Mouse (Mus musculus) E14TG2a.4 (cell line): ENCODE measurements around the gene Taar7a.
A peak's percentile ranks its signal among the peaks of the same experiment; 100 is the strongest.

ENCODE experiments used
- H3K27me3 ChIP-seq: 2 replicates; pipeline ENCODE4 v1.6.1; 2014; ENCODE audit warnings: low read length, control low read depth; ENCODE audit not compliant: insufficient read depth
- H3K36me3 ChIP-seq: 2 replicates; pipeline ENCODE4 v1.6.1; 2014; ENCODE audit warnings: low read length, control low read depth; ENCODE audit not compliant: insufficient read depth
- H3K4me1 ChIP-seq: replicated peaks from 2 replicates; pipeline ENCODE4 v1.6.1; 2014; ENCODE audit warnings: low read depth, low read length, control low read depth
- H3K4me3 ChIP-seq: replicated peaks from 2 replicates; pipeline ENCODE4 v1.5.1; 2014; ENCODE audit warnings: mild to moderate bottlenecking, low read length
- H3K9me3 ChIP-seq: 2 replicates; pipeline ENCODE4 v1.6.1; 2014; ENCODE audit warnings: low read length, control low read depth
- CTCF ChIP-seq: conservative IDR thresholded peaks from 2 replicates; pipeline ENCODE4 v1.5.1; 2014; ENCODE audit warnings: low read length
- NANOG ChIP-seq: IDR thresholded peaks from 2 replicates; pipeline ENCODE4 v1.6.1; 2014; ENCODE audit warnings: borderline replicate concordance, low read length, mixed read lengths
- POU5F1 ChIP-seq: IDR thresholded peaks from 2 replicates; pipeline ENCODE4 v1.6.1; 2014; ENCODE audit warnings: low read length, borderline replicate concordance

Gene Taar7a

DNA sequence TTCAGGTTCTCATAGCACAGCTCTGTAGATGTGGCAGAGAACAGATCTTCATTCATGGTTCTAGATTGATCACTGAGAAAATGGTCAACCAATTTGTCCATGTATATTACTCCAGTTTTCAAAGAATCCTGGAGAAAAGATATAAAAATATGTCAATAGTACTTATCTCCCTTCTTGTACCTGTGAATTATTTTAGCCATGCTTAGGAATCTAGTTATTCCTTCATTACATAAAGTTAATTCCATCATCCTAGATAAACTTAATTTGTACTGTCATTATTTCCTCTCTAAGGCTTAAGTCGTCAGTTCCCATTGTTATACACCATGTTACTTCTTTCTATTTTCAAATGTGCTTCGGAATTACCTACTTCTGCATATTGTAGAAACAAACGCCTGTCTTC, at the start of gene Taar7a:
Taar7a (minus strand) TSS at position 101 of the 400 bp plus-strand sequence.
- Histone ChIP-seq H3K27me3 (no peaks in the 10 kb centered on the region), H3K4me3 (no peak within 1 kb of the TSS), H3K9me3 (no peaks in the 10 kb centered on the region), H3K4me1 (no peaks in the 10 kb centered on the region), H3K36me3 (no peaks in the 10 kb centered on the region)
- TF ChIP-seq POU5F1 (no peak), CTCF (no peak), NANOG (no peak)

DNA sequence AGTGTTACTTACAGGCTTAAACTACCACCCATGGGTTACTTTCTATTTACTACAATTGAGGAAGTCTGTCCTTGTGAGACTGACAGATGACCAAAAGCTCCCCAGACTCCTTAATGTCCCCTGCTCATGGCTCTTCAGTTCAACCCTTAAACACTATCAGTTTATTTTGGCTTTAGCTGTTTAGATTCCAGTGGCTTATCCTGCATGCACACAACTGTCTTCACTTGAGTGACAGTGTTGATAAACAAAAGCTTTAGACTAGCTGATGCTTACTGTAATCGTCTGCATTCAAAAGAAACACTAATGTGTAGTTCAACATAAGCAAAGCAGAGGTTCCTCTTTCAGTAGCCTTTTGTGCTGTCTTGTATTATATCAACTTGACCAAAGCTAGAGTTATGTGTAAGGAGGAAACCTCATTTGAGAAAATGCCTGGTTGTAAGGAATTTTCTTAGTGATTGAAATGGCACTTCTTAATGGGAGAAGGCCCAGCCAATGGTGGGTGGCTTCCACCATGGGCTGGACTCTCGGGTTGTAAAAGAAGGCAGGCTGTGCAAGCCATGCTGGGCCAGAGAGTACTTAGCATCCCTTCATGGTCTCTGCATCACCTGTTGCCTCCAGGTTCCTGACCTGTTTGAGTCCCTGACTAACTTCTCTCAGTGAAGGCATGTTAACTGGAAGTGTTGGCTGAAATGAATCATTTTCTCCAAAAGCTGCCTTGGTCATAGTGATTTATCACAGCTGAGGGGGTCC, 47.0 kb upstream of the Taar7a start:
- H3K9me3 ChIP-seq, result no peaks in the 10 kb centered on the region
- H3K27me3 ChIP-seq, result no peaks in the 10 kb centered on the region
- no peak overlapping the region for H3K4me3 ChIP-seq
- no peaks in the 10 kb centered on the region for H3K36me3 ChIP-seq
- no peaks in the 10 kb centered on the region; the same call in 1 of the 2 replicates for H3K4me1 ChIP-seq
- TF ChIP-seq CTCF, result no peak
- TF ChIP-seq POU5F1, result no peak
- no peak for TF ChIP-seq NANOG

DNA sequence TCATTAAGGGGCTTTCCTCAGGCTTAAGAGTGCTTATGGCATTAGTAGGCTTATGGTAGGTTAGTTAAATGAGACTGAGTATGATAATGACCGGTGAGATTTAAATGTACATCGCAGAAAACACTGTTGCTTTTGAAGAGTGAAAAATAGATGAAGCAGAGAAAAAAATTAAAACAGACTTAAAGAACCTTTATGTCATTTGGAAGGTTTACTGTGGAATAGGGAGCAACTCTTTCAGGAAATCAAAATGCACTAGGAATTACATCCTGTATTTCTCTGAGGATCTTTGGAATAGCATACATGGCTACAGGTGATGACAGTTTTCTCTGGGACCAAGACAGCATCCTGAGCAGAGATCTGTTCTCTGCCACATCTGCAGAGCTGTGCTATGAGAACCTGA, 44.0 kb upstream of the Taar7a start, which contains the start of gene Taar7e:
Taar7e (plus strand) TSS at position 301 of the 400 bp plus-strand sequence.
- Histone ChIP-seq H3K4me1 (no peaks in the 10 kb centered on the region), H3K27me3 (no peaks in the 10 kb centered on the region), H3K36me3 (no peaks in the 10 kb centered on the region), H3K4me3 (no peak within 1 kb of the TSS), H3K9me3 (no peaks in the 10 kb centered on the region)
- TF ChIP-seq NANOG (no peak), POU5F1 (no peak), CTCF (no peak)

DNA sequence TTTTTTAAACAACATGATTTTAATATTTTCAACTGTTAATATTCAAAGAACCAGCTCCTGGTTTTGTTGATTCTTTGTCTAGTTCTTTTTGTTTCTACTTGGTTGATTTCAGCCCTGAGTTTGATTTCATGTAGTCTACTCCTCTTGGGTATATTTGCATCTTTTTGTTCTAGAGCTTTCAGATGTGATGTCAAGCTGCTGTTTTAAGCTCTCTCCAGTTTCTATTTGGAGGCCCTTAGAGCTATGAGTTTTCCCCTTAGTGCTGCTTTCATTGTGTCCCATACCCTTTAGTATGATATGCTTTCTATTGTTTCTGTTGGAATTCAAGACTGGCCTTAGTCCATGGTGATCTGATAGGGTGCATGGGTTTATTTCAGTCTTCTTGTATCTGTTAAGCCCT, 38.1 kb upstream of the Taar7a start:
- Histone ChIP-seq H3K4me3 (no peak overlapping the region), H3K27me3 (no peaks in the 10 kb centered on the region), H3K36me3 (no peaks in the 10 kb centered on the region), H3K4me1 (no peaks in the 10 kb centered on the region), H3K9me3 (no peaks in the 10 kb centered on the region)
- TF ChIP-seq POU5F1 (no peak), NANOG (no peak), CTCF (no peak)

DNA sequence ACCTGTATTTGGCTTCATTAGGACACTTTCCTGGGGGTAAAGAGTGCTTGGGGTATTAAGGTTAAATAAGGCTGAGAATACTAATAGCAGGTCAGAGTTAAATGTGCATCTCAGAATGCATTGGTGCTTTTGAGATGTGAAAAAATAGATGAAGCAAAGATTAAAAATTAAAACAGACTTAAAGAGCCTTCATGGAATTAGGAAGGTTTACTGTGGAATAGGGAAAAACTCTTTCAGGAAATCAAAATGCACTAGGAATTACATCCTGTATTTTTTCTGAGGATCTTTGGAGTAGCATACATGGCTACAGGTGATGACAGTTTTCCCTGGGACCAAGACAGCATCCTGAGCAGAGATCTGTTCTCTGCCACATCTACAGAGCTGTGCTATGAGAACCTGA, 33.6 kb upstream of the Taar7a start, which contains the start of gene Taar7d:
Taar7d (plus strand) TSS at position 301 of the 400 bp plus-strand sequence.
- TF ChIP-seq POU5F1, result no peak
- TF ChIP-seq NANOG, result no peak
- TF ChIP-seq CTCF, result no peak
- Histone ChIP-seq H3K9me3 (peaks cover 26% of the 10 kb centered on the region), H3K27me3 (no peaks in the 10 kb centered on the region), H3K4me3 (no peak within 1 kb of the TSS), H3K36me3 (no peaks in the 10 kb centered on the region), H3K4me1 (no peaks in the 10 kb centered on the region)

DNA sequence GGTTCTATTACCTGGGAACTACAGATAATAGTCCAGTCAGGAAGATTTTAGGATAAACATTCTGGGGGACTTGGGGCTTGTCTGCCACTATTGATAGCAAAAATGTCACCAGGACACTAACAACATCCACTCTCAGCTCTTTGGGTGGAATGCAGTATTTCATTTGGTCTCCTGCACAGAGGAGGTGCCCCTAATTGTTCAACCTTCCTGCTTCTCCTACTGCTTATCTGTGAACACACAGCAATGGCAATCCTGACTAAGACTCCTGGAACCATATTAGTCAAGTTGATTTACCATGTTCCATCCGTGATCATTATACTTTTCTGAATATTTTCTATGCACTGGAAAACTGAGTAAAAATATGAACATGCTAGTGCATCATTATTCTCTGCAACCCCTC, 14.9 kb upstream of the Taar7a start:
- no peaks in the 10 kb centered on the region for H3K27me3 ChIP-seq
- H3K4me3 ChIP-seq, result no peak overlapping the region
- H3K36me3 ChIP-seq, result no peaks in the 10 kb centered on the region
- TF ChIP-seq NANOG (no peak), CTCF (no peak), POU5F1 (no peak)
- H3K9me3 ChIP-seq, result peaks cover 9% of the 10 kb centered on the region; the same call in 1 of the 2 replicates
- no peaks in the 10 kb centered on the region for H3K4me1 ChIP-seq

DNA sequence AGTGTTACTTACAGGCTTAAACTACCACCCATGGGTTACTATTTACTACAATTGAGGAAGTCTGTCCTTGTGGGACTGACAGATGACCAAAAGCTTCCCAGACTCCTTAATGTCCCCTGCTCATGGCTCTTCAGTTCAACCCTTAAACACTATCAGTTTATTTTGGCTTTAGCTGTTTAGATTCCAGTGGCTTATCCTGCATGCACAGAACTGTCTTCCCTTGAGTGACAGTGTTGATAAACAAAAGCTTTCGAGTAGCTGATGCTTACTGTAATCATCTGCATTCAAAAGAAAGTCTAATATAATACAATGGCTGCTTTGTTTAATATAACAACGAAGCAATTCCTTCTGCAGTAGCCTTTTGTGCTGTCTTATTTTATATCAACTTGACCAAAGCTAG, 13.8 kb upstream of the Taar7a start:
- no peak overlapping the region for H3K4me3 ChIP-seq
- H3K9me3 ChIP-seq, result peaks cover 9% of the 10 kb centered on the region; the same call in 1 of the 2 replicates
- no peaks in the 10 kb centered on the region for H3K27me3 ChIP-seq
- no peak for TF ChIP-seq CTCF
- peak; percentile 44; the same call in 1 of the 2 replicates for TF ChIP-seq NANOG
- no peaks in the 10 kb centered on the region for H3K4me1 ChIP-seq
- H3K36me3 ChIP-seq, result no peaks in the 10 kb centered on the region

DNA sequence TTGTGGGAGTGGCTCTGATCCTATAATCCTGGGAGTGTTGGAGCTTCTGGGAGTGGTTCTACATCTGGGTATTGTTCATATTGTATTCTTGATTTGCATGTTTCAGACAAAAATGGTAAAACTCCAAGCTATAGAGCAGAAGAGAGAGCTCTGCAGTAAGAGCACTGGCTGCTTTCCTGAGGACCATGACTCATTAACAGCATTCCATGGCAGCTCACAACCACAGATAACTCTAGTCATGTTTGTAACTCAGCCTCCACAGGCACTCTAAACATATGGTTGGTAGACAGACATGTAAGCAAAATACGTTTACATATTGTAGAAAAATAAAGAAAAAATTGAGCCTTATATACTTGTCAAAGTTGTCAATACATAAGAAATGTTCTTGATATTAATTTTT, 13.2 kb upstream of the Taar7a start:
- Histone ChIP-seq H3K27me3 (no peaks in the 10 kb centered on the region), H3K4me1 (no peaks in the 10 kb centered on the region), H3K4me3 (no peak overlapping the region), H3K9me3 (peaks cover 9% of the 10 kb centered on the region; the same call in 1 of the 2 replicates), H3K36me3 (no peaks in the 10 kb centered on the region)
- TF ChIP-seq POU5F1 (no peak), CTCF (no peak), NANOG (no peak)

DNA sequence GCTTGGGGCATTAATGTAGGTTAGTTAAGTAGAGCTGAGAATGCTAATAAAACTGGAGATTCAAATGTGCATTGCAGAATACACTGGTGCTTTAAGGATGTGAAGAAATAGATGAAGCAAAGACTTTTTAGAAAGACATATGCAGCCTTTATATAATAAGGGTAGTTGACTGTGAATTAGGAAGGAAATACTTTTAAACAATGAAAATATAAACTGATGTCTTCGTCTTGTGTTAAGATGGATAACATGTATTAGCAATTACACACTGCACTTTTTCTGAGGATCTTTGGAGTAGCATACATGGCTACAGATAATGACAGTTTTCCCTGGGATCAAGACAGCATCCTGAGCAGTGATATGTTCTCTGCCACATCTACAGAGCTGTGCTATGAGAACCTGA, 6.4 kb upstream of the Taar7a start, which contains the start of gene Taar7b:
Taar7b (plus strand) TSS at position 301 of the 400 bp plus-strand sequence.
- Histone ChIP-seq H3K9me3 (no peaks in the 10 kb centered on the region), H3K27me3 (no peaks in the 10 kb centered on the region), H3K4me1 (no peaks in the 10 kb centered on the region), H3K36me3 (no peaks in the 10 kb centered on the region), H3K4me3 (no peak within 1 kb of the TSS)
- TF ChIP-seq POU5F1 (no peak), NANOG (no peak), CTCF (no peak)
